Mouse (Mus musculus) kidney, postnatal 25 days (tissue): ENCODE measurements around the gene Adgrb2.

Source experiments
- DNase-seq, 2 experiments: peaks; one replicate each; pipeline ENCODE4 v3.0.0; 2021; ENCODE audit warnings: mixed read lengths in 2 of 2

Adgrb2 gene

GRCm38 (mm10) chr4:129987825-129988504 is 3.3 kb downstream of the Adgrb2 start:
- DNase-seq, result peak in 1 of 2 experiments; percentile 19

- no peak for DNase-seq
Observed at GRCm38 (mm10) chr4:129989925-129990324, 5.3 kb downstream of the Adgrb2 start.

- DNase-seq, result no peak
Observed at GRCm38 (mm10) chr4:129992720-129993119, 8.1 kb downstream of the Adgrb2 start.

GRCm38 (mm10) chr4:129993213-129993612 is 8.5 kb downstream of the Adgrb2 start:
- DNase-seq, result no peak

- DNase-seq, result peak; percentile 61 to 79
Observed at GRCm38 (mm10) chr4:129993944-129994695, 9.4 kb downstream of the Adgrb2 start.

GRCm38 (mm10) chr4:129994728-129995127 is 10.1 kb downstream of the Adgrb2 start:
- no peak for DNase-seq

GRCm38 (mm10) chr4:129995255-129995654 is 10.6 kb downstream of the Adgrb2 start:
- DNase-seq, result no peak

- no peak for DNase-seq
Observed at GRCm38 (mm10) chr4:129996015-129996414, 11.3 kb downstream of the Adgrb2 start.

GRCm38 (mm10) chr4:129998124-129998523 is 13.5 kb downstream of the Adgrb2 start:
- no peak for DNase-seq

GRCm38 (mm10) chr4:130001710-130002109 is 17.0 kb downstream of the Adgrb2 start:
- DNase-seq, result no peak

GRCm38 (mm10) chr4:130002157-130002556 is 17.5 kb downstream of the Adgrb2 start:
- DNase-seq, result no peak

GRCm38 (mm10) chr4:130005593-130005992 is 20.9 kb downstream of the Adgrb2 start:
- DNase-seq, result no peak

- DNase-seq, result no peak
Observed at GRCm38 (mm10) chr4:130006533-130006932, 21.9 kb downstream of the Adgrb2 start.

- no peak for DNase-seq
Observed at GRCm38 (mm10) chr4:130009043-130009442, 24.4 kb downstream of the Adgrb2 start.

- no peak for DNase-seq
Observed at GRCm38 (mm10) chr4:130010723-130011122, 26.1 kb downstream of the Adgrb2 start.

- DNase-seq, result no peak
Observed at GRCm38 (mm10) chr4:130012234-130012633, 27.6 kb downstream of the Adgrb2 start.

GRCm38 (mm10) chr4:130013111-130013510 is 28.4 kb downstream of the Adgrb2 start:
- no peak for DNase-seq

- no peak for DNase-seq
Observed at GRCm38 (mm10) chr4:130016010-130016409, 31.3 kb downstream of the Adgrb2 start.

- DNase-seq, result no peak
Observed at GRCm38 (mm10) chr4:130017036-130017674, 32.5 kb downstream of the Adgrb2 start.

GRCm38 (mm10) chr4:130022952-130023351 is 38.3 kb downstream of the Adgrb2 start:
- no peak for DNase-seq

- no peak for DNase-seq
Observed at GRCm38 (mm10) chr4:130023511-130024231, 39.0 kb downstream of the Adgrb2 start.

- no peak for DNase-seq
Observed at GRCm38 (mm10) chr4:130025544-130025943, 40.9 kb downstream of the Adgrb2 start.

GRCm38 (mm10) chr4:130031146-130031545 is 46.5 kb downstream of the Adgrb2 start:
- DNase-seq, result no peak
